Mouse (Mus musculus) adipocyte (in vitro differentiated cells): Measurements from ENCODE around the gene Rab5if.
"Not testable (repeated sequence)": the region's sequence is repeated elsewhere in the genome, so short reads cannot be mapped to it uniquely, and the experiment has no call there.

Experiments
- DNase-seq: peaks from one replicate; pipeline ENCODE4 v3.0.0-alpha.2; 2016; ENCODE audit warnings: low spot score

Rab5if gene

GRCm38 (mm10) chr2:156853999-156854771 is 8.7 kb upstream of the Rab5if start:
- peak; percentile 64 for DNase-seq

DNA sequence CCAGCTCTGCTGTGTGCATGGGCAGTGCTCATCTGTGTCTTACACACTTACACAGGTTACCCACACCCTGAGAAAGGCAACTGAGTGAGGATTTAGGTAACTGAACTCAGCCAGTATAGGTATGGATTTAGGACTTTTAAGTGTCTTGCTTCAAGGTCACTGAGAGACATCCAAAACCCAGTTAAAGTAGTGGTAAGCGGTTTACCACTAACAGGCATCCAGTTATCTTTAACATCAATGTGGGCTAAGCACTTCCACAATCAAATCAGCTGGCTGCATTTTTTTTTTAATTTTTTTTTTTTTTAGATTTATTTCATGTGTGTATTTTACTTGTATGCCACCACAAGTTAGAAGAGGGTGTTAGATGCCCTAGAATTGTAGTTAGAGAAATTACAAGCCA is 6.6 kb upstream of the Rab5if start:
- DNase-seq, result no peak

DNA sequence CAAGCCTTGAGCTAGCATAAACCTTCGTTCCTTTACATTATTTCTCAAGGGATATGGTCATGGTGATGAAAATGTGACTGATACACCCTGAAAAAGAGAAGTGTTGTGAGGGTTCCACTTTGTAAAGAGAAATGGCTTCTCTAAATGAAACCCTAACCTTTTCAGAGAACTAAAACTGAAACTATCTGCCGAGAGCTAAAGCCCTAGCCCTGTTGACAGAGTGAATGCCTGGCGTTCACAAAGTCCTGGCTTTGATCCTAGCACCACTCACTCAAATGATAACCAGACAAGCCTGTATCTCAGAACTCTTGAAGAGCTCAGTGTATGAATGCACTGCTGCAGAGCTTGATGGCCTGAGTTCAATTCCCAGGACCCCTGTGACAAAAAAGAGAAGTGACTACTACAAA is 5.5 kb upstream of the Rab5if start:
- no peak for DNase-seq

DNA sequence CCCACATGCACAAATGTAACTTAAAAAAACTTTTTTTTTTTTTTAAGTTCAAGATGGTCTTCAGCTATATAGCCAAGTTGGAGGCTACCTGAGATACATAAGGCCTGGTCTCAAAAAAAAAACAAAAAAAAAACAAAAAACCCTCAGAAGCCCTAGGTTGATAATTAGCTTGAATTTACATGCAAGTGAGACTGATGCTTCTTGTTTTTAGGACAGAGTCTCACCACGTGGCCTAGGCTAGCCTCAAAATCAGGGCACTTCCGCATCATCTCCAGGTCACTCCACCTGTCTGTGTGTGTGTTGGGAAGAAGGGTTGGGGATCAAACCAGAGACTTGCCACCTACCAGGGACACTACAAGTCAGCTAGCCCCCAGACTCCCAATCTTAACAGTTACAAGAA is 5.1 kb upstream of the Rab5if start, which contains the start of gene 4930518I15Rik:
Gene 4930518I15Rik (minus strand): TSS at position 112 of the 400 bp plus-strand sequence.
- no peak for DNase-seq

DNA sequence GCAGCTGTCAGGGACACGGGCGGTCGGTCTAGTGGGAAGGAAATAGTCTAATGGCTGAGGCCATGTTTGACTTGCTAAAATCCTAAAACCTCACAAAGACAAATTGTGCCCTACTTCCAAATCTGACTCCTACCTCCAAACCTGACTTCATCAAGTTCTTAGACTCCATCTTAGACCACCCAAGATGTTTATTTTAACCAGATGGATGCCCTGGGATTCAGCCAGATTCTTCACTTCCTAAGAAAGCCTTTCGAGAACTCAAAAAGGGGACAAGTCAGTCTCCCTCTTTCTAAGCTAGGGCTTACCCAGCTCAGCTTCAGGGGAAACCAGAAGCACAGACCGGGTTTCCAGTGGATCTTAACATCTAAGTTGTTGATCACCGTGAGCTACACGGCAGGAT is 4.3 kb upstream of the Rab5if start:
- DNase-seq, result no peak

DNA sequence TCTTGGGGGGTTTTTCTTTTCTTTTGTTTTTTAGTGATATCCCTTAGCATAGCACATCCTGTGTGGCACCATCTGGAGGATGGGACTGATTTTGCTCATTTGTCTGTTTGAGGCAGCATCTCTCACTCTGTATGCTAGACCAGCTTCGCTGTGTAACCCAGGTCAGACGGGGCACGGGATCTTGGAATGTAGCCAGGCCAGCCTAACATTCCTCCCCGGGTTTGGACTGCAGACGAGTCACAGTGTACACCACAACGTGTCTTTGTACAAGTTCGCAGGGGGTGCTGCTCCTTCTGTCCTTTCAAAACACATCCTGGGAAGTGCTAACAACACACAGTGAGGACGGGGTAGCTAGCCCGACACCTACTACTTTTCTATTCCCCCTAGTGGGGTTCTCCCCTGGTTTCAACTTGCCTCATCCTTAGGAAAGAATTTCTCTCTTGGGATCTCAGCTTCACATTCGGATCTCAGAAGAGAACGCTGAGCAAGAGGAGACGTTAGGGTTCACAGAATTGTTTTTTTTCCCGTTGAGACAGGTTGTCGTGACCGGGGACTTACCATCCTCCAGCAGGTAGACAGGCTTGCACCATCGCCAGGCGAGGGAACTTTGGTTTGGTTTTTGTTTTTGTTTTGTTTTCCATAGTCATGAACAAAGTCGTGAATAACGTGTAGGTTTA is 749 bp upstream of the Rab5if start:
- peak; percentile 70 for DNase-seq

DNA sequence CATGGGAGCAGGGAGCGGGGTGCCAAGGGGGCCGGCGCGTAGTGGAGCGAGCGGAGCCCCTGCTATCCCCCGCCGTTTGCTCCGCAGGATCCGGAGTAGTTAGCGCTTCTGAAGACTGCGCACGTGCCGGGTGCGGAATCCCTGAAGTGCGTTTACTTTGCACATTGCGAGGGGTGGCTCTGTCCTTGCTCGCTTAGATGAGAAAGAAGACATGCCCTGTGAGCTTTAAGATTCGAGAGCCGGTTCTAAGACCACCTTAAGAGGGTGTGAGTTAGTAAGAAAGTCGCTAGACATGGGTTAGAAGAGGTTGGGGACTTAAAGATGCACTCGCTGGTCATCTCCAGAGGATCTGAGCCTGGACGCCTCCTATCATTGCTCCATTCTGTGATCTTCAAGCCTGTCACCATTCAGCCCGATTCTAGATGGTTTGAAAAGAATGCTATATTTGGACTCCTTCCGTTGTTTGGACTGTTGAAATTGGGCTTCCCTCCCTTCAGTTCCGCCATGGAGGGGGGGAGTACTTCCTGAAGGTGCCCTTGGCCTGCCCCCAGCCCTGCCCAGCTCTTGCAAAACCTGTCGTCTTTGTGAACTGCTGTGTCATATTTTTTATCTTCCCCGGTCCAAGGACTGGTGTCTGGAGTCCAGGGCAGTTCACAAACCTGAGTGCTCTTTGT is 696 bp downstream of the Rab5if start:
- peak; percentile 88 for DNase-seq

DNA sequence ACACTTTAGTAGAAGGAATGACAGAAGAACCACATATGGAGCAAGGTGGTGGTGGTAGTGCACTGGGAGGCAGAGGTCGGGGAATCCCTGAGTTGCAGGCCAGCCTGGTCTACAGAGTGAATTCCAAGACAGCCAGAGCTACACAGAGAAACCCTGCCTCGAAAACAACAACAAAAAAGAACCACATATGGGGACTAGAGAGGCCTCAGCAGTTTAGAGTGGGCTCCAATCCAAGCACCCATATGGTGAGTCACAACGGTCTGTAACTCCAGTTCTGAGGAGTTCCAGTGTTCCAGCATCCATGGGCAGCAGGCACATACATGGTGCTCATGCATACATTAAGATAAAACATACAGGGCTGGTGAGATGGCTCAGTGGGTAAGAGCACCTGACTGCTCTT is 1.6 kb downstream of the Rab5if start:
- peak; percentile 55 for DNase-seq

- peak; percentile 99 for DNase-seq
Observed at GRCm38 (mm10) chr2:156868994-156869393, 6.1 kb downstream of the Rab5if start.

DNA sequence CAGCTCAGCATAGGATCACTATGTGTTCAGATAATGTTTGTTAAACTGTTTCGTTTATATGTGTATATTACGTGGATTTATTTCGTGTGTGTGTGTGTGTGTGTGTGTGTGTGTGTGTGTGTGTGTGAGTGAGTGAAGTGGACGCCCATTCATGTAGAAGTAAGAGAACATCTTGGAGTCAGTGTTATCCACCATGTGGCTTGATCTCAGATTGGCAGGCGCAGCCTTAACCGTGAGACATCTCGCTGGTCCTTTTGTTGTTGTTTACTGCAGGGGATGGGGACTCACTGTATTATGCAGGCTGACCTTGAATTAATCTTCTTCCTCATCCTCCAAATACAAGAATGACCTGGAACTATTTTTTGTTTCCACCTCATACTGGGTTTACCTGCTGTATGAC is 6.6 kb downstream of the Rab5if start:
- no peak for DNase-seq

DNA sequence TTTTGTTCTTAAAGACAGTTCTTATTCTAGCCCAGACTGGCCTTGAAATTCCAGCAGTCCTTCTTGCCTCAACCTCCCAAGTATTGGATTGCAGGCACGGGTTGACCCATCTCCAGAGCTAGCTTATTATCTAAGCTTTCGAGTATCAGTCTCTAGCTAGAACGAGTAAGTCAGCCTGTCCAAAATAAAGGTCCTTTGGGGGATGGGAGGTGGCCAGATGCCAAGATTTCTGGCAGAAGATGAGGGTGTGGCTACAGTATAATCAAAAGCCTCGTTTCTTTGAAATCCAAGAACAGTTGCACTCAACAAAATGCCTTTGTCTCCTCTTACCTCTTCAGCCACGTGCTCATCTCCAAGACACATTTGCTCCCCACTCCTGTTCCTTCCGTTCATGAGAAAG is 7.6 kb downstream of the Rab5if start:
- DNase-seq, result peak; percentile 68

- peak; percentile 78 for DNase-seq
Observed at GRCm38 (mm10) chr2:156873629-156874028, 10.7 kb downstream of the Rab5if start.

DNA sequence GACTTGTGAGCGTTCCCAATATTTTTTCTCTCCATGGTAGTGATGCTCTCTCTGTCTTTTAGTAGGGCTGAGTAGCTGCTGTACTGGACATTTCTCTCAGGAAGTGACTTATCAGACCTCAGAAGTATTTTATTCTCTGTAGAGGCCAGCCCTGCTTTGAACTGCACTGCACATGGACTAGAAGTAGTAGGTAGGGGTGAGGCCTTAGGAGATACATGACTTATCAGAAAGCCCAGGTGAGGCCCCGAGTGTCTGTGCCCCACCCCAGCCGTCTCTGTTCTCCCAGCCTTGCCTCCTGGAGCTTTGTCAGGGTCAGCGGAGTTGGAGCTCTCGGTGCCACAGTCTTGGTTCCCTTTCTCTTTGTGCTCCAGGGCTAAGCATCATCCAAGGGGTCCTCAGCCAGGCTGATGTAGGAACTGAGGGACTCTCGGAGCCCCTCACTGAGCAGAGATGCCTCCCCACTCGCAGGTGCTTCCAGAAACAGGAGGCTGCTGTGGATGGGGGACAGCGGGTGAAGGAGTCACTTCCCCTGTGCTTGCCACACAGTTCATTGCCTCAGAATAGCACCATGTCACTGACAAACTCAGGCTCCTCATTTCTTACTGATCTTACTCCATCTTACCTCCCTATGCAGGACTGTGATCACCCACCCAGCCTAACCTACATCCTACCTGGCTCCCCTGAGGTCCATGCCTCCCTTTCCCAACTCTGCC is 11.3 kb downstream of the Rab5if start:
- DNase-seq, result no peak

DNA sequence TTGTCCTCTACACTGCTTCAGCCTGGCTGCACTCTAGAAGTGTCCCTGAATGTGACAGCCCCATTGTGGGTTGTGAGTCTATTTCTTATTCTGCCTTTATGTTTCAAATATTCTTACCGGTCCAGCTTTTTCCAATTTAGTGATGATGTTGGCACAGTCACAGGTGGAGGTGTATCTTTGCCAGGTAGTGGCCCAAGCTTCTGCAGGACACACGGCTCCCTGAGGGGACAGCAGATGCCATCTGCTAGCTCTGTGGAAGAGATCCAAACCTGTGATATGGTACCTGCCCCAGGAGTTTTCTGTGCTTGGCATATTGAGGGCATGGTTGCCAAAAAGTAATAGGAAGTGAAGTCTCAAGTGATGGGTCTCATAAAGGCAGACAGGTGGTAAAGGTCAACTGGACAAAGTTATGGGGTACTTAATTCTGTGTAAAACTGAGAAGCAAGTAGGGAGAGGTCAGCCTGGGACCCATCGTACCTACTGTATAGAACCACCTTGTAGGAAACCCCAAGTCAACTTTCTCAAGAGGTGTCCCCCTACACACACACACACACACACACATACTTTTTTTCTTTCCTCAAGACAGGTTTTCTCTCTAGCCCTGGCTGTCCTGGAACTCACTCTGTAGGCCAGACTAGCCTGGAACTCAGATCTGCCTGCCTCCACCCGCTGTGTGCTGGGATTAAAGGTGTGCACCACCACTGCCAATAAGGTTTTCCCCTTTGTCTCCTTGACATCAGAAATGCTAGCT is 12.0 kb downstream of the Rab5if start:
- DNase-seq, result no peak

DNA sequence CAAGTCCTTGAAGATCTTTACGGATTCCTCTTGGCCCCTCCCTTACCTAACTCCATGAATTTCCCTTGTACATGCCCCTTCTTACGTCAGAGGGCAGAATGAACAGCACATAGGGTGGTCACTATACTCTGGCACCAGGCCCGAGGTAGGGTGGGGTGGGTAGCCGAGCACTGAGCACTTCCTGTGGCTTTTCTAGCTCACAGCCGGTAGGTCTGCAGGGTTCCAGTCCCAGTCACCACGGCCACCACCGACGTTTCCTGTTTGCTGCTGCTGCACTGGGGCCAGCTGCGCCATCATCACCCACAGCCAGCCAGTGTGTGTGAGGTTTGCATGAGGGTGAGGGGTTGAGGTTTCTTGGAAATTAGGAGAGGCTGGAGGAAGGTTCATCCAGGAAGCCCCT is 14.8 kb downstream of the Rab5if start:
- no peak for DNase-seq

GRCm38 (mm10) chr2:156879541-156879940 is 16.6 kb downstream of the Rab5if start:
- peak; percentile 68 for DNase-seq

DNA sequence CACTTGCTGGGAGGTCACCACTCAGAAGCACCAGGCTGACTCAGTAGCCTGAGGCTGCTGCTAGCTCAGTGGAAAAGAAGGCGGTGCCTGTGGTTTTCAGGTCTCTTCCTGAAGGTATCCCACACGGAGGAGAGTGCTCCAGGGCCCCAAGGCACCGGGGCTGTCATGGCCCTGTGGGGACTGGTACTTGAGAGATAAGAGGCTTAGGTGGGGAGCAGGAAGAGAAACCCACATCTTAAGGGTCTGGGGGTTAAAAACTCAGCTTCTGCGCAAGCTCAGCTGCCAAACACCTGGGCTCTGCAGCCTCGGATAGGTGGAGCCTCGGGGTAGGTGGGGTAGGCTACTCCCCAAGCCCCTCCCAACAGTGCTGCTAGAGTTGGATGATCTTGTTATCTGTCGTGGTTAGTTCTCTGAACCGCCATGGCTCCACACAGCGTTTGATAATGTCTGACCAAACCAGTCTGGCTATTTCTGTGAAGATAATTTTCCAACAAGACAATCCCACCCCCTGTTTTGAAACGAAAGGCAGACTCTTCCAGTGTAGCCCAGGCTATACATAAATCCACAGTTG is 19.6 kb downstream of the Rab5if start:
- DNase-seq, result no peak

DNA sequence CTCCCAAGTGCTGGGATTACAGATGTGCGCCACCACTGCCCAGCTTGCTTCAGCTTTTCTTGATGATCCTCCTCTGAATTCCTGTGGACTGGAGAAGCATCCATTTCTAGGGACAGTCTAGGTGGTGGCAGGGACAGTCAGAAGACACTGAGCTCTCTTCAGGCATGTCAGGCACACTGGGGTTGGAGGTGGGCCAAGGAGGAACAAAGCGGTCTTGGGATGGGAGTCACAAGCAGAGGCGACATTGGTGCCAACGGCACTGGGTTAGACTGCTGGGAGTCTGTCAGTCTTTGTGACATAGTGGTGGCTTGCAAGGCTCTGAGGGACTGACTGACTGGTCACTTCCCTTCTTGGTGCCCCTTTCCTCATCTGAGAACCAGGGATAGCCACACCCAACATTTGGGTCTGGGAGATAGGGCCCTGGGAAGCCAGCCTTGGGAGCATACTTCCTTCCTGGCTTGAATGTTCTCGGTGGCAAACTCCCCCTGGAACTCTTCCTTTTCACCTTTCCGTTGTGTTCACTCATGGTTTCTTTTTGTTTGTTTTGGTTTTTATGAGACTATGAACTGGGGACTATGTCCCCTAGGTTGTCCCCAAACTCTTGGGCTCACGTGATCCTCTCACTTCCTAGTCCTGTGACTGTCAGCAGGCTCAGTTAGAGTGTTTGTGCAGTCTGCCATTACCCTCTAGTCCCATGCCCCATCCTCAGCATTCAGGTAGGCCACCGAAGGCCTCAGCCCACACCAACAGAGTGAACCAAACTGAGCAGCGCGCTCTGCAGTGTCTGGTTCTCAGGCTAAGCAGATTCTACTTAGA is 21.7 kb downstream of the Rab5if start:
- DNase-seq, result no peak

GRCm38 (mm10) chr2:156885666-156886065 is 22.7 kb downstream of the Rab5if start:
- not testable (repeated sequence) for DNase-seq

DNA sequence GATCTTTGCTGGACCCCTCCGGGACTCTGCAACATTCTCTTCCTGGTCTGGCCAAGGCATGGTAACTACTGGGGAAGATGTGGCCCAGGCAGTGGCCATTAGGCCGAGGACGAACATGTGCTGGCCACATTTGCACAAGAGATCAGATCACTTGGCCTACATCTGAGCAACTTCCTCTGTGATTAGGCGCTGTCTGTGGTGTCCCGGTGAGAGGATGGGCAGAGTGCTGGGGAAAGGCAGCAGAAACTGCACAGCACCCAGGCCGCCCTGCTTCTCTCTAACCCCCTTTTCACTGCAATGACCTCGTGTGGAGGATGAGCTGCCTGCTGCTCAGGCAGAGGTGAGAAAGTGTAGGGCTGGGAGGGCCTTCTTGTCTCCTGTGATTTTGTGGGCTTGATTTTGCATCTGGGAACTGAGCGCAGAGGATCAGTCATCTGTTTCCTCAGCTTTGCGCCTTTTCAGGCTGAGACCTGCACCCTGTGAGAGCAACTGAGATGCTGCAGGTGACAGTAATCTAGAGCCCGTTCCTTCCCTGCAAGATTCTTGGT is 23.2 kb downstream of the Rab5if start:
- DNase-seq, result no peak
